Mouse (Mus musculus): ENCODE results near the gene Pim3. TPM values are rescaled to one million over a fixed set of nuclear protein-coding genes. Genes with fewer than 3 reads are reported as not detected.
"Not testable (repeated sequence)": the region's sequence is repeated elsewhere in the genome, so short reads cannot be mapped to it uniquely, and the experiment has no call there.

The Pim3 gene
- total RNA-seq (2021): 10 to 100 TPM; 24.1 to 37.3 TPM
- long read RNA-seq, experiment 1, transcript Pim3-201 (6 exons, 2,427 nt): major isoform, 98 of 105 reads
- long read RNA-seq, experiment 1, partial matches to known transcripts: 3 of 105 reads
- long read RNA-seq, experiment 1, other reads (novel, unspliced or antisense): 4 of 105 reads
- long read RNA-seq, experiment 2, transcript Pim3-201 (6 exons, 2,427 nt): major isoform, 34 of 37 reads
- long read RNA-seq, experiment 2, partial matches to known transcripts: 2 of 37 reads
- long read RNA-seq, experiment 2, other reads (novel, unspliced or antisense): 1 of 37 reads

- DNase-seq (ENCODE audit: low spot score): peak; percentile 96
Observed at GRCm38 (mm10) chr15:88861772-88862622, at the start of gene Pim3. Pim3 (plus strand) TSS chr15:88862186.

- no peak for DNase-seq (ENCODE audit: low spot score)
Observed at GRCm38 (mm10) chr15:88813262-88813661, 48.7 kb upstream of the Pim3 start.

GRCm38 (mm10) chr15:88813873-88814272 is 48.1 kb upstream of the Pim3 start:
- not testable (repeated sequence) for DNase-seq (ENCODE audit: low spot score)

GRCm38 (mm10) chr15:88814411-88815047 is 47.5 kb upstream of the Pim3 start:
- no peak for DNase-seq (ENCODE audit: low spot score)

GRCm38 (mm10) chr15:88815196-88815700 is 46.7 kb upstream of the Pim3 start:
- no peak for DNase-seq (ENCODE audit: low spot score)

- DNase-seq (ENCODE audit: low spot score): peak; percentile 100
Observed at GRCm38 (mm10) chr15:88819026-88819905, 42.7 kb upstream of the Pim3 start, which contains the start of the genes Alg12 and Creld2. Alg12 (minus strand) TSS chr15:88819318. Creld2 (plus strand) TSS chr15:88819646.

- DNase-seq (ENCODE audit: low spot score): no peak
Observed at GRCm38 (mm10) chr15:88819906-88820303, 42.1 kb upstream of the Pim3 start.

- DNase-seq (ENCODE audit: low spot score): no peak
Observed at GRCm38 (mm10) chr15:88821403-88821802, 40.6 kb upstream of the Pim3 start.

GRCm38 (mm10) chr15:88822513-88822912 is 39.5 kb upstream of the Pim3 start:
- DNase-seq (ENCODE audit: low spot score): no peak

- no peak for DNase-seq (ENCODE audit: low spot score)
Observed at GRCm38 (mm10) chr15:88823376-88823775, 38.6 kb upstream of the Pim3 start.

GRCm38 (mm10) chr15:88827466-88827865 is 34.5 kb upstream of the Pim3 start:
- no peak for DNase-seq (ENCODE audit: low spot score)

GRCm38 (mm10) chr15:88827991-88828799 is 33.8 kb upstream of the Pim3 start:
- peak; percentile 65 for DNase-seq (ENCODE audit: low spot score)

GRCm38 (mm10) chr15:88828800-88829705 is 32.9 kb upstream of the Pim3 start:
- DNase-seq (ENCODE audit: low spot score): peak; percentile 93

- DNase-seq (ENCODE audit: low spot score): no peak
Observed at GRCm38 (mm10) chr15:88829791-88830440, 32.1 kb upstream of the Pim3 start.

GRCm38 (mm10) chr15:88830696-88831095 is 31.3 kb upstream of the Pim3 start:
- no peak for DNase-seq (ENCODE audit: low spot score)

- peak; percentile 79 for DNase-seq (ENCODE audit: low spot score)
Observed at GRCm38 (mm10) chr15:88831482-88831881, 30.5 kb upstream of the Pim3 start.

- no peak for DNase-seq (ENCODE audit: low spot score)
Observed at GRCm38 (mm10) chr15:88832536-88832935, 29.4 kb upstream of the Pim3 start.

GRCm38 (mm10) chr15:88836031-88836430 is 26.0 kb upstream of the Pim3 start:
- DNase-seq (ENCODE audit: low spot score): no peak

All from gastrocnemius, adult 18-20 months (tissue).